In genomic region chr15:88314810-88315459, GRCm38 (mm10) we compare ENCODE assay signal across 9 mouse cellular contexts.
DNase-seq lines count a peak whose midpoint lies in the region; ATAC-seq and TF ChIP-seq lines count a peak whose summit lies in the region.
"Had no signal": no experiment of that assay in that cellular context is flagged by ENCODE, and none has a peak within 500 bp of the region (broad histone marks: within the 10 kb centered on the region; RNA-seq: fewer than 3 reads in every experiment).

No protein-coding gene starts in this region.

- peak overlapping the region; percentile 52; the same call in 1 of the 2 replicates for H3K27ac ChIP-seq in midbrain, embryonic 14.5 days (replicated peaks; ENCODE audit: low read depth, low read length)
- H3K27ac ChIP-seq in midbrain, embryonic 11.5 days (ENCODE audit: low read depth, low read length) = no peak overlapping the region
- no peak overlapping the region for H3K27ac ChIP-seq in hindbrain, postnatal 0 days

- DNase-seq in embryo, embryonic 10.5 days (ENCODE audit: low spot score) = peak; percentile 16
- no peak for DNase-seq in embryo, embryonic 9.5 days (ENCODE audit: extremely low spot score)
- DNase-seq in midbrain, embryonic 14.5 days = peak; percentile 58
- DNase-seq in midbrain, embryonic 11.5 days (ENCODE audit: low spot score, missing footprints) = no peak
- peak; percentile 86 for DNase-seq in hindbrain, postnatal 0 days (ENCODE audit: low spot score)
- DNase-seq in retina, postnatal 1 day = peak; percentile 54
- DNase-seq in lung, postnatal 10 days = no peak
- no peak for DNase-seq in ovary, postnatal 10 days (ENCODE audit: low spot score)
- DNase-seq: adrenal gland, postnatal 36 days had no signal

- no peak overlapping the region for H3K4me3 ChIP-seq in midbrain, embryonic 14.5 days (replicated peaks; ENCODE audit: low read depth, low read length)
- H3K4me3 ChIP-seq in midbrain, embryonic 11.5 days (ENCODE audit: low read depth, low read length) = no peak overlapping the region
- H3K4me3 ChIP-seq in hindbrain, postnatal 0 days (ENCODE audit: low read length) = no peak overlapping the region

- H3K9ac ChIP-seq in midbrain, embryonic 14.5 days (replicated peaks; ENCODE audit: low read length) = no peak overlapping the region
- H3K9ac ChIP-seq in midbrain, embryonic 11.5 days (ENCODE audit: low read length) = no peak overlapping the region
- H3K9ac ChIP-seq in hindbrain, postnatal 0 days (replicated peaks; ENCODE audit: low read length) = no peak overlapping the region

- no peaks in the 10 kb centered on the region for H3K9me3 ChIP-seq in midbrain, embryonic 14.5 days (ENCODE audit: control insufficient read depth, low read length)
- H3K9me3 ChIP-seq in midbrain, embryonic 11.5 days (ENCODE audit: control insufficient read depth, low read length) = no peaks in the 10 kb centered on the region
- no peaks in the 10 kb centered on the region for H3K9me3 ChIP-seq in hindbrain, postnatal 0 days (ENCODE audit: low read length)

- peak; percentile 66 for TF ChIP-seq CTCF in hindbrain, postnatal 0 days (IDR thresholded peaks at IDR 0.05; ENCODE audit: low read depth)

- H3K4me1 ChIP-seq in midbrain, embryonic 14.5 days (ENCODE audit: control insufficient read depth, insufficient read depth, low read length) = peaks cover 11% of the 10 kb centered on the region; the same call in 1 of the 2 replicates
- H3K4me1 ChIP-seq in midbrain, embryonic 11.5 days (ENCODE audit: control insufficient read depth, insufficient read depth, low read length) = no peaks in the 10 kb centered on the region
- peaks cover 5% of the 10 kb centered on the region for H3K4me1 ChIP-seq in hindbrain, postnatal 0 days (ENCODE audit: insufficient read depth, low read length)

- no peak overlapping the region for H3K4me2 ChIP-seq in midbrain, embryonic 14.5 days (ENCODE audit: low read length)
- no peak overlapping the region for H3K4me2 ChIP-seq in midbrain, embryonic 11.5 days
- peak overlapping the region; percentile 14; the same call in 1 of the 2 replicates for H3K4me2 ChIP-seq in hindbrain, postnatal 0 days (ENCODE audit: low read depth, low read length)

- 43% methylated on average over 12 of the region's 12 CpGs for WGBS in midbrain, embryonic 14.5 days
- WGBS in midbrain, embryonic 11.5 days = 65% methylated on average over 12 of the region's 12 CpGs
- 13% methylated on average over 12 of the region's 12 CpGs for WGBS in hindbrain, postnatal 0 days

- no peaks in the 10 kb centered on the region for H3K27me3 ChIP-seq in midbrain, embryonic 14.5 days (ENCODE audit: control insufficient read depth, insufficient read depth, low read length)
- H3K27me3 ChIP-seq in midbrain, embryonic 11.5 days (ENCODE audit: control insufficient read depth, insufficient read depth, low read length) = no peaks in the 10 kb centered on the region
- 0 out of 2 replicates have a peak, but pooled peaks cover 3% of the 10 kb centered on the region for H3K27me3 ChIP-seq in hindbrain, postnatal 0 days (ENCODE audit: insufficient read depth, low read length)

- H3K36me3 ChIP-seq in midbrain, embryonic 14.5 days (ENCODE audit: control insufficient read depth, insufficient read depth, low read length) = no peaks in the 10 kb centered on the region
- no peaks in the 10 kb centered on the region for H3K36me3 ChIP-seq in midbrain, embryonic 11.5 days (ENCODE audit: control insufficient read depth, insufficient read depth, low read length)
- no peaks in the 10 kb centered on the region for H3K36me3 ChIP-seq in hindbrain, postnatal 0 days (ENCODE audit: insufficient read depth, low read length)

- no peak for ATAC-seq in midbrain, embryonic 14.5 days (ENCODE audit: low FRiP score, low TSS enrichment)
- ATAC-seq in midbrain, embryonic 11.5 days (ENCODE audit: low FRiP score) = no peak
- peak; percentile 84 for ATAC-seq in hindbrain, postnatal 0 days

Comparison
In these comparisons a context has a peak if more than half of its experiments do, and no peak if none do; other contexts are left out.
1. DNase-seq: peak in embryo, embryonic 10.5 days (single experiment), midbrain, embryonic 14.5 days (single experiment), hindbrain, postnatal 0 days (single experiment) and retina, postnatal 1 day (single experiment); none in embryo, embryonic 9.5 days (single experiment), midbrain, embryonic 11.5 days (single experiment), lung, postnatal 10 days (single experiment) and ovary, postnatal 10 days (single experiment).